Comparison of ENCODE assay signal across 8 mouse cellular contexts in genomic region chr14:30459891-30460523, GRCm38 (mm10). TPM values are rescaled to one million over a fixed set of nuclear protein-coding genes. Genes with fewer than 3 reads are reported as not detected.
DNase-seq lines count a peak whose midpoint lies in the region; ATAC-seq and TF ChIP-seq lines count a peak whose summit lies in the region.

No protein-coding gene starts in this region.

- TF ChIP-seq CTCF in cortical plate, adult 2 months (IDR thresholded peaks at IDR 0.05; ENCODE audit: extremely low read depth, insufficient read depth, low read length): peak; percentile 87
- TF ChIP-seq CTCF in spleen, adult 2 months (IDR thresholded peaks at IDR 0.05; ENCODE audit: extremely low read depth, insufficient read depth, insufficient read length, insufficient replicate concordance): peak; percentile 89

- 4% methylated on average over 14 of the region's 14 CpGs for WGBS in hindbrain, embryonic 10.5 days
- WGBS in hindbrain, embryonic 13.5 days: 5% methylated on average over 14 of the region's 14 CpGs
- WGBS in midbrain, embryonic 14.5 days: 5% methylated on average over 14 of the region's 14 CpGs
- 10% methylated on average over 14 of the region's 14 CpGs for WGBS in spleen, adult 2 months

- H3K36me3 ChIP-seq in hindbrain, embryonic 10.5 days: no peaks in the 10 kb centered on the region
- no peaks in the 10 kb centered on the region for H3K36me3 ChIP-seq in hindbrain, embryonic 13.5 days
- no peaks in the 10 kb centered on the region for H3K36me3 ChIP-seq in midbrain, embryonic 14.5 days (ENCODE audit: control insufficient read depth, insufficient read depth, low read length)
- H3K36me3 ChIP-seq in spleen, adult 2 months (ENCODE audit: control insufficient read depth, insufficient read depth, low read length): no peaks in the 10 kb centered on the region

- H3K4me1 ChIP-seq in hindbrain, embryonic 10.5 days (replicated peaks): peaks cover 11% of the 10 kb centered on the region; the same call in 1 of the 2 replicates
- H3K4me1 ChIP-seq in hindbrain, embryonic 13.5 days (replicated peaks): peaks cover 4% of the 10 kb centered on the region
- H3K4me1 ChIP-seq in cortical plate, adult 2 months (ENCODE audit: control insufficient read depth, insufficient read depth, low read length): peaks cover 4% of the 10 kb centered on the region
- H3K4me1 ChIP-seq in midbrain, embryonic 14.5 days (ENCODE audit: control insufficient read depth, insufficient read depth, low read length): peaks cover 3% of the 10 kb centered on the region; the same call in 1 of the 2 replicates
- peaks cover 7% of the 10 kb centered on the region; the same call in 1 of the 2 replicates for H3K4me1 ChIP-seq in spleen, adult 2 months (ENCODE audit: control insufficient read depth, insufficient read depth, insufficient read length)

- intact Hi-C loops in gastrocnemius, postnatal 14 days (cut with DNase I; ENCODE audit: low total_unique reads): loop anchor here (2.0 kb wide), 1 partner anchor 323 kb away; no protein-coding TSS in a partner anchor
- intact Hi-C loops in left cerebral cortex, postnatal 36 days (cut with DNase I): loop anchor here (1.0 to 10.0 kb wide), 3 partner anchors 107 to 323 kb away; no protein-coding TSS in a partner anchor

- H3K27me3 ChIP-seq in hindbrain, embryonic 10.5 days (ENCODE audit: insufficient read depth, poor library complexity, severe bottlenecking): peaks cover 19% of the 10 kb centered on the region; the same call in 1 of the 2 replicates
- H3K27me3 ChIP-seq in hindbrain, embryonic 13.5 days: peaks cover 5% of the 10 kb centered on the region; the same call in 1 of the 2 replicates
- no peaks in the 10 kb centered on the region for H3K27me3 ChIP-seq in midbrain, embryonic 14.5 days (ENCODE audit: control insufficient read depth, insufficient read depth, low read length)
- H3K27me3 ChIP-seq in spleen, adult 2 months (ENCODE audit: control insufficient read depth, insufficient read depth, low read length): no peaks in the 10 kb centered on the region

- no peak overlapping the region for H3K27ac ChIP-seq in hindbrain, embryonic 10.5 days
- no peak overlapping the region for H3K27ac ChIP-seq in hindbrain, embryonic 13.5 days
- H3K27ac ChIP-seq in cortical plate, adult 2 months (ENCODE audit: insufficient read depth, low read length): no peak overlapping the region
- no peak overlapping the region for H3K27ac ChIP-seq in midbrain, embryonic 14.5 days (replicated peaks; ENCODE audit: low read depth, low read length)
- H3K27ac ChIP-seq in spleen, adult 2 months (ENCODE audit: insufficient read depth, low read length): no peak overlapping the region

- H3K4me3 ChIP-seq in hindbrain, embryonic 10.5 days: no peak overlapping the region
- no peak overlapping the region for H3K4me3 ChIP-seq in hindbrain, embryonic 13.5 days
- H3K4me3 ChIP-seq in cortical plate, adult 2 months (ENCODE audit: insufficient read depth, low read length): no peak overlapping the region
- H3K4me3 ChIP-seq in midbrain, embryonic 14.5 days (replicated peaks; ENCODE audit: low read depth, low read length): no peak overlapping the region
- no peak overlapping the region for H3K4me3 ChIP-seq in spleen, adult 2 months (ENCODE audit: extremely low read depth, insufficient read depth, insufficient read length)

- no peak overlapping the region for H3K4me2 ChIP-seq in hindbrain, embryonic 13.5 days
- H3K4me2 ChIP-seq in midbrain, embryonic 14.5 days (ENCODE audit: low read length): peak overlapping the region; percentile 17; the same call in 1 of the 2 replicates

- peak; percentile 65 for DNase-seq in hindbrain, embryonic 10.5 days (ENCODE audit: low spot score)
- DNase-seq in gastrocnemius, postnatal 14 days: peak; percentile 74
- peak; percentile 48 for DNase-seq in kidney, adult 11 months
- peak; percentile 69 to 82 for DNase-seq in left cerebral cortex, postnatal 36 days (ENCODE audit: low spot score in 2 of 2)
- DNase-seq in midbrain, embryonic 14.5 days: peak; percentile 92
- peak; percentile 62 to 75 for DNase-seq in spleen, adult 2 months (ENCODE audit: low read depth in 1 of 2, low spot score in 2 of 2)

- ATAC-seq in hindbrain, embryonic 13.5 days (ENCODE audit: low FRiP score): no peak
- no peak for ATAC-seq in midbrain, embryonic 14.5 days (ENCODE audit: low FRiP score, low TSS enrichment)

- H3K9ac ChIP-seq in hindbrain, embryonic 13.5 days: no peak overlapping the region; the same call in 1 of the 2 replicates
- no peak overlapping the region for H3K9ac ChIP-seq in midbrain, embryonic 14.5 days (replicated peaks; ENCODE audit: low read length)

- H3K9me3 ChIP-seq in hindbrain, embryonic 10.5 days: no peaks in the 10 kb centered on the region
- H3K9me3 ChIP-seq in hindbrain, embryonic 13.5 days: no peaks in the 10 kb centered on the region
- no peaks in the 10 kb centered on the region for H3K9me3 ChIP-seq in midbrain, embryonic 14.5 days (ENCODE audit: control insufficient read depth, low read length)

- no peak for TF ChIP-seq POLR2A in cortical plate, adult 2 months (IDR thresholded peaks at IDR 0.05; ENCODE audit: extremely low read depth, insufficient read depth, low read length)
- no peak for TF ChIP-seq POLR2A in spleen, adult 2 months (IDR thresholded peaks at IDR 0.05; ENCODE audit: low read depth, low read length)

RNA-seq across cellular contexts. Expression of gene Dcp1a, which starts 19.3 kb away (rescaled TPM):
- polyA plus RNA-seq in hindbrain, embryonic 10.5 days (2016; fragmentation: Nextera tagmentation; extraction: Ambion mirVana): 30.5 and 31.7 TPM in 2 replicates
- 18.4 and 19.3 TPM in 2 replicates for polyA plus RNA-seq in hindbrain, embryonic 13.5 days (2015; fragmentation: Nextera tagmentation; extraction: Ambion mirVana)
- polyA plus RNA-seq in cortical plate, adult 2 months (2012; rRNA removed): 21.0 and 21.4 TPM in 2 replicates
- total RNA-seq in gastrocnemius, postnatal 14 days (2021): 1 to 10 TPM; 8.3 to 8.4 TPM
- total RNA-seq in left cerebral cortex, postnatal 36 days (2021): 10 to 100 TPM; 18.0 to 20.8 TPM
- 14.5 and 20.5 TPM in 2 replicates for polyA plus RNA-seq in midbrain, embryonic 14.5 days (2014; fragmentation: Nextera tagmentation; extraction: Ambion mirVana)
- 37.8 and 44.0 TPM in 2 replicates for polyA plus RNA-seq in spleen, adult 2 months (2012; rRNA removed)

RNA-seq across cellular contexts. Expression of gene Cacna1d, which starts 31.2 kb away (rescaled TPM):
- 1.1 and 1.2 TPM in 2 replicates for polyA plus RNA-seq in hindbrain, embryonic 10.5 days (2016; fragmentation: Nextera tagmentation; extraction: Ambion mirVana)
- 7.0 and 7.3 TPM in 2 replicates for polyA plus RNA-seq in hindbrain, embryonic 13.5 days (2015; fragmentation: Nextera tagmentation; extraction: Ambion mirVana)
- polyA plus RNA-seq in cortical plate, adult 2 months (2012; rRNA removed): 53.4 and 53.8 TPM in 2 replicates
- total RNA-seq in gastrocnemius, postnatal 14 days (2021): under 1 TPM; 0.66 to 0.73 TPM
- 10 to 100 TPM; 42.7 to 62.0 TPM for total RNA-seq in left cerebral cortex, postnatal 36 days (2021)
- 10.1 and 13.5 TPM in 2 replicates for polyA plus RNA-seq in midbrain, embryonic 14.5 days (2014; fragmentation: Nextera tagmentation; extraction: Ambion mirVana)
- 3.2 TPM in 2 replicates for polyA plus RNA-seq in spleen, adult 2 months (2012; rRNA removed)
